Mouse (Mus musculus) gonadal fat pad, adult 2 months (tissue): ENCODE data around the gene Pgpep1. TPM values are rescaled to one million over a fixed set of nuclear protein-coding genes. Genes with fewer than 3 reads are reported as not detected.

Source experiments
- DNase-seq: peaks from one replicate; pipeline ENCODE4 v3.0.0-alpha.2; 2012; ENCODE audit warnings: low read depth
- polyA plus RNA-seq: library from polyadenylated mRNA; depleted of rRNA; stranded (reverse); fragments of >200 nt; gene quantifications from 2 replicates; pipeline ENCODE4 v1.2.3, GENCODE M21; 2012

Pgpep1 gene
- polyA plus RNA-seq, 1 experiment: 69.8 TPM

DNA sequence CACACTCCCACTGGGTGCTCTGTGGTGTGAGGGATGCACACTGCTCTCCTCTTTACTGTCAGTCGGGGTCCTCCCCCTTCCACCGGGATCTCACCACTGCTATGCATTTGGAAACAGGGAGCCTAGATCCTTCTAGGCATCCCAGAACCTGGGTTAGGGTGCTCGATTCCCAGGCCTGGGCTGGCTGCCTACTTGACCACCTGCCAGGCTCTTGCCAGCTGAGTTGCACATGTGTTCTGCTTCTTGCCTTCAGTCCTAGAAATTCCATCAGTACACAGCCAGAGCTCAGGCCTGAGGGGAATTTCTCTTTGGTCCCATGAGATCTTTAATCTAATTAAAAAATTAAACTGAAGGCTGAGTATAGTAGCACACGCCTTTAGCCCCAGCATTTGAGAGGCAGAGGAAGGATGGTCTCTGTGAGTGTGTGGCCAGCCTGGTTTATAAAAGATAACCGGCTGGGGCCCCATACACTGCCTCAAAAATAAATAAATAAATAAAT, 29.8 kb upstream of the Pgpep1 start:
- no peak for DNase-seq

DNA sequence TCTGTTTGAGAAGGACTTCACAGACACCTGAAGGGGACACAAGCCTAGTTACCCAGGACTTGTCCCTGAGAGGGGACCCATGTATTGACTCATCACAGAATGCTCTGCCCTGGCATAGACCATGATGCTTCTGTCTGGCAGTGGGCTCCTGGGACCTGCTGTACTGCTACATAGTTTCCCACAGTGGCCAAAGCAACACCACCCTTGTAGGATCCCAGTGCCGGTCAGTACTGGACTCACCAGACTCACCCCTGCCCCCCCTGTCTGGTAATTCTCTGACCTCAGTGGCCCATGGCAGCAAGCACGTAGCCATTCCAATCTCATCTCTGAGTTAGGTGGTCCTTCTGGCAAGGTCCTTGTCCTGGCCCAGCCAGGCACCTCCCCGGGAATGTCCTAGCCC, 27.9 kb upstream of the Pgpep1 start:
- no peak for DNase-seq

DNA sequence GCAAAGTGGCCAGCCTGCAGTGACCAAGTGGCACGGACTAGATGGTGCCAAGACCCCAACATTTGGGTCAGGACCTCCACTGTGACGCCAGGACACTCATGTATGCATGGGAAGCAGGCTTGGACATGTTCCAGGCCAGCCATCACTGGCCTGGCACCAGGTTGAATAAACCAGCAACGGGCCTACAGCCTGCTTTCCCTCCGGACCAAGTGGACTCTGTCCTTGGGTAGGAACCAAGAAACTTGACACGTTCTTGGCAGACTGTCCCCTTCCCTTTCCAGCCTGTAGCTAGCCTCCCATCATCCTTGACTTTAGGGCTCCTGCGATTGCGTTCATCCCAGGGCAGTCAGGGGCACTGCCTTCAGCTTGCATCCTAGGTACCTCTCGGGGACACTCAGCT, 27.4 kb upstream of the Pgpep1 start:
- no peak for DNase-seq

DNA sequence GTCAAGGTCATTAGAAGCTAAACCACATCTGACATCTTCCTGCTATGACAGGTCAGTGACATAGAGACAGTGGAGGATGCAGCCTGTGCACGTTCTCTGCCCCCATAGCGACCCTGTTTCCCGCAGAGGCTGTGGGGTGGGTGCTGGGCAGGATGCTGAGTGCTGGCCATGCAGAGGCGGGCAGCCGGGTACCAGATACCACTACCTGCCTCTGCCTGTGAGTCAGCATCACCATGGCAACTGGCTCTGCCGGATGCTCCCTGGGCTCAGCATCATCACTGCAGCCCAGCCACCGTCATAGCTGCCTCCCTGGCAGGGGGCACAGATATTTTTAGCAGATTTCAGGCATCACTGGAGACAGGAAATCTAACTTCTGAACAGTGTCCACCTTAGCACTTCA, 24.1 kb upstream of the Pgpep1 start:
- no peak for DNase-seq

DNA sequence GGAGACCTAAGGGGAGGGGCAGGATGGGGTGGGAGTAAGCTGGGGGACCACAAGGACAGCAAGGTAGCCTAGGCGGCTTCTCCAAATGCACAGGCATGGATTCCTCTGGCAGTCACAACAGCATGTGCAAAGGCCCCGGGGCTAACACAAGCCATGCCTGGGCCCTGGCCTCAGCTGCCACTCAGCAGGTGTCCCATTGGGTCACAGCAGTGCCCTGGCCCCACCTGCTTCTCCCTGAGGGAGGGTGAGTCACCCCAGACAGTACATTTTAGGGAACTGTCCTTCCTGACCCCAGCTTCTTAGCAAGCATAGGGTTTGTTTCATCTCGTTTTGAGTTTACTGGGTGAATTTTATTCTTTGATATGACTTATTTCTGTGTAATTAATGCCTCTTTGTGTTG, 22.5 kb upstream of the Pgpep1 start:
- no peak for DNase-seq

DNA sequence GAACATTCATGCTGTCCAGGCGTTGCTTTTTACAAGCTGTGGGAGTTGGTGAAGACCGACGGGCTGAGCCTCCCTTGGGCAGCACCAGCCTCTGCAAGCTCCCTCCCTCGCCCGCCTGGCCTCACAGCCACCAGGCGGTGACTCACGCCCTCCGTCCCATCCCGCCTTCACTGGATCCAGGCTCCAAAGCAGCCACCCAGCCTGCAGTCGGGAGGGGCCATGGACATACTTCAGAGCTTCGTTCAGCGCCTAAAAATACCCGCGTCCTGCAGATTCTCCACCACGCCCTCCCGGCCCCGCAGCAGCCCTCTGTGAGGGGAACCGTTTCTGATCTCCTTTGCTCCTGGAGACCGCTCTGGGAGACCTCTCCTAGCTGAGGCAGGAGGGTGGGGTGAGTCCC, 22.0 kb upstream of the Pgpep1 start:
- DNase-seq: no peak

DNA sequence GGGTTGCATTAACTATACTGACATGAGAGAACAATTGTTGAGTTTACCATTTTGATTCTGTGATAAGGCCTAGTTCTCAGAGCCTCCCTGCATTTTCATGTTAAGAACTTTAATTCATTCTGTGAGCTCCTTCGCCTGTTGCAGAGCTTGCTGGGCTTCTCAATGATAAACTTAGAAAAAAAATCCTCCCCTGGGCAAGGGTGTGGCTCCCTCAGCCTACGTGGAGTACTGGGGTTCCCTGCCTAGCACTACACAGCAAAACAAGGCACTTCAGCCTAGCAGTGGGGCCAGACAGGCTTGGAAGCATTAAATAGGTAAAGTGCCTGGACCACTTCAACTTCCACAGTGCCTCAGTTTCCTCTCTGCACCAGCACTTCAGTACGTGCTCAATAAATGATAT, 21.2 kb upstream of the Pgpep1 start:
- DNase-seq: no peak

DNA sequence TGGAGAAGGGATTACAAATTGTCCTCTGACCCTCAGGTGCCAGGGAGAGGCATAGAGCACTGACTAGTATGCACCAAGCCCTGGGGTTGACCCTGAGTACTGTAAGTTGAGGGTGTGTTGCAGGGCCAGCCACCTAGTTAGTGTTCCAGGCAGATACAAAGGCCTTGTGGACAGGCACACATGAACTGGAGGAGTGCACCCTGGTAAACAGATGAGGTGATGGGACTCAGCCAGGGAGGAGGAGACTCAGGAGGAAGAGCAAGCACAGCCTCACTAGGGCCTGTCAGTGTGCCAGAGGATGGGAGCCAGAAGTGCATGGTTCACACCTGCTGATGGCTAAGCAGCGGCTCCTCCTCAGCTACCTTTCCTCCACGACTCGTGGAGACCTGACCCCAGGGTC, 19.9 kb upstream of the Pgpep1 start:
- DNase-seq: no peak

DNA sequence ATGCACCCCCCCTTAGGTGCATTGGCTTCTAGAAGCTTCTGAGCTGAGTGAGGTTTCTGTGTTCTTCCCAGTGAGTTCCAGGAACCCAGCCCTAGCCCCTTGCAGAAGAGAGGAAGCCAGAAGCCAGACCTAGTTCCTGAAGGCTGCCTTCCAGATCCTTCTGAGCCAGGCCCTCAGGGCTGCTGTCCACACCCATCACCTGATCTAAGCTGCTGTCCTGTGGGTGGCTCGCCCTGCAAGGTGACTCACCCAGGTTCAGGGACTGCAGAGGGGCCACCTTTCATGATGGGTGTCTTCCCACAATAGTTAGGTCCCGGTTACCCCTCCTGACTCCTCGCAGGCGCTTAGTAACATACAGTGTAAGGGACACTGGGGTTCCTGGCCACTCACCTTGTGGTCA, 19.2 kb upstream of the Pgpep1 start:
- no peak for DNase-seq

DNA sequence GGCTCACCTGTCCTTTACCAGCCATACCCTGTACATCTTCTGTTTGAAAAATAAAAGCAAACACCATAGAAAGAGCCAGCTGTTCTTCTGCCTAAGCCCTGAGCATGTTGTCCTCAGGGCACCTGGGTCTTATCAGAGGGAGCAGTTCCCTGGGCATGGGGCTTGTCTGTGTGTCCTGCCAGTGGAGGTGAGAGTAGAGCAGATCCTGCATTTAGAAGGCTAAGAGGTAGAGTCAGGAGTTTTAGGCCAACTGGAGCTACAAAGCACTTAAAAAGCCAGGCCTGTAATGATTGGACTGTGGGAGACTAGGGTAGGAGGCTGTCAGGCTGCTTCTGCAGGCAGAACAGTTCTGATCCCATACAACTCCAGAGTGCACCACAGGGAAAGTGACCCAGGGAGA, 18.5 kb upstream of the Pgpep1 start:
- DNase-seq: no peak

DNA sequence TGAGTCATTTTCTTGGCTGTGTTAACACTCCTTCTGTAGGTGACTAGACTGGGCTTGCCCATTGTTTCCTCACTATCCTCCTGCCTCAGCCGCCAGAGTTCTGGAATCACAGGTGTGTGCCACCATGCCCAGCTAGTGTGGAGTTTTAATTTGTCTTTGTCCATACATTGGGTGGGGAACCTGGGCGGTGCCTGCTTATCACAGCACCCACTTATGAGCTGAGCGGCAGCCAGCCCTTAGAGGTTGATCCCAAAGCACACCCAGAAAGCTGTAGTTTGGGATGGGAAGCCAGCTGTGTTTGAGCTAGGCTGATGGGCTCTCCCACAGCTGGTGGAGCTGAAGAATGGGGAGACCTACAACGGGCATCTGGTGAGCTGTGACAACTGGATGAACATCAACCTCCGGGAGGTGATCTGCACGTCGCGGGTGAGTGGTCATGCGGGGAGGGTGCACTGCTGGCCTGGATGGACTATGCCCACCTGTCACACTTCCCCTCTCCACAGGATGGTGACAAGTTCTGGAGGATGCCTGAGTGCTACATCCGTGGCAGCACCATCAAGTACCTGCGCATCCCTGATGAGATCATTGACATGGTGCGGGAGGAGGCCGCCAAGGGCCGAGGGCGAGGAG, 17.4 kb upstream of the Pgpep1 start:
- no peak for DNase-seq

DNA sequence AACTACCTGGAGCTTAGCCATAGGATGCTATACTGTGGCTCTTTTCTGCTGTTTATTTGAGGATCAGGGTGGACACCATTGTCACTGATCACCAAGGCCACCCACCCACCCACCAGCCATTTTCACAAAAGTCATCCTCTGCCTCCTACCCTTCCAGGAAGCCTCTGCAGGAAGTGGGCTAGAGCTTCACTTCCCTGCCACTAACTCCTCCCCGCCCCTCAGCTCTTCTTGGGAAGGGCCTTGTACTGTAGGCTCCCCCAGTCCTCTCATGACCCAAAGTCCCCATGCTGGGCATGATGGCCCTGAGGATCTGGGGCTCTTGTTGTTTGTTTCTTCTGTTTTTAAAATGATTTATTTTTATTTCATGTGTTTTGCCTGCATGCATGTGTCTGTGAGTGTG, 15.1 kb upstream of the Pgpep1 start:
- no peak for DNase-seq

DNA sequence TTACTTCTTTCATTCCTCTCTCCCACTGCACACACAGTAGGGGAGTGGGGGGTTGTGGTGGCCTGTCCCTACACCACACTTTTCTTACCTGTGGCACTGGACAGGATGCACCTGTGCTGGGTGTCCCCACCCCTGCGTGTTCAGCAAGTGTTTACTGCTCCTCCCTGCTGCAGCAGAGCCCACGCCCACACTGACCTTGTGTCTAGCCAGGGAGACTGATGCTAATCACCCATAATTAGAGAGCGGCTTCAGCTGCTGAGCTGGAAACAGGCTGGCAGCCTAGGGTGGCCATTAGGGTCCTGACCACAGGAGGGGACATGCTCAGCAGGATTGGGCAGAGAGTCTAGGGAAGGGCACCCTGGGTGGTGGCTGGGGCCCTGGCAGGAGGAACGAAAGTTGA, 14.5 kb upstream of the Pgpep1 start:
- no peak for DNase-seq

DNA sequence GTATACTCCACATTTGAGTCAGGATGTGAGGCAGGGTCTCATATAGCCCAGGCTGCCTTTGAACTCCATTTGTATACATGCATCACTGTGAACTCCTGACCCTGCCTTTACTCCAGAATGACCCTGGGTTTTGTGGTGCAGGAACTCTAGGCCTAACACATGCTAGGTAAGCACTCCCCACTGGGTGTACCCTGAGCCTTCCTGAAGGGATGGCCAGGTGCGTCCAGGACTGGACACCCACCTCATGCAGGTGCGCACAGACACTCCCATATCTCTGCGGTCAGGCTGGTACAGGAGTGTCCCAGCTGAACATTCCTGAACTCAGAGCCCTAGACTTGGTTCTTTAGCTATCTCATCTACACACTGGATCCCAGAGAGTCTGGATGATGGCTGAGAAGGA, 13.9 kb upstream of the Pgpep1 start:
- DNase-seq: no peak

DNA sequence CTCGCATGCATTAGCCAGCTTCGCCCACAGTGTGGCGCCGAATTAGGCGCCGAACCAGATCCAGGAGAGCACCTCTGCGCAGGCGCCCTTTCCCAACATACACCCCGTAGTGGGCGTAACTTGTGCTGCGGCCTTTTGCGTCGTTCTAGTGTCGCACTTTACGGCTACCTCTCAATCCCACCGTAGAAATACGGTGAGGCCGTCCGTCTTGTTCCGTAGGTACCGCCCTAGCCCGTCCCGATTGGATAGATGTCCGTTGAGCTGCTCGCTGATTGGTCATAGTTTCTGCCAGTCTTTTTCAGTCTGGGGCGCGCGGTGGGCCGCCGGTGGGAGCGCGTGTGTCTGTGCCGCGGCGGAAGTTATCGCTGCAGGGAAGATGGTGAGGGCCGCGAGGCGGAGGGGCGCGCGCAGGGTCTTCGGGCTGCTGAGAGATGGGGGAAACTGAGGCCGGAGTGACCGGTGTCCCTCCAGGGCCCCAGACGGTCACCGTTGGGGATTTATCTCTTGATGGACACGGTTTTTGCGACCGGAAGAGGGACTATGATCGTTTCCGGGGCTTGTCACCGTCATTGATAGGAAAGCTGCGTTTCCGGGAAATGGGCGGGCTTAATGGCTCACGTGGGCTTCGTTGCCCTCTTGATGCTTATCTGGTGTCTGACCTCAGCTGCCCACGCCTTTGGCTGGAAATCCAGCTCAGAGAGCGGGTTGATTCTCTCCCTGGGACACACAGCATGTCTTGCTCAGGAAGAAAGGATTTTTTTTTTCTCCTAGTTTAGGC, 13.1 kb upstream of the Pgpep1 start, which contains the start of gene Lsm4:
TSS of gene Lsm4 (plus strand) at position 170 of the 778 bp plus-strand sequence.
- DNase-seq: peak; percentile 86

DNA sequence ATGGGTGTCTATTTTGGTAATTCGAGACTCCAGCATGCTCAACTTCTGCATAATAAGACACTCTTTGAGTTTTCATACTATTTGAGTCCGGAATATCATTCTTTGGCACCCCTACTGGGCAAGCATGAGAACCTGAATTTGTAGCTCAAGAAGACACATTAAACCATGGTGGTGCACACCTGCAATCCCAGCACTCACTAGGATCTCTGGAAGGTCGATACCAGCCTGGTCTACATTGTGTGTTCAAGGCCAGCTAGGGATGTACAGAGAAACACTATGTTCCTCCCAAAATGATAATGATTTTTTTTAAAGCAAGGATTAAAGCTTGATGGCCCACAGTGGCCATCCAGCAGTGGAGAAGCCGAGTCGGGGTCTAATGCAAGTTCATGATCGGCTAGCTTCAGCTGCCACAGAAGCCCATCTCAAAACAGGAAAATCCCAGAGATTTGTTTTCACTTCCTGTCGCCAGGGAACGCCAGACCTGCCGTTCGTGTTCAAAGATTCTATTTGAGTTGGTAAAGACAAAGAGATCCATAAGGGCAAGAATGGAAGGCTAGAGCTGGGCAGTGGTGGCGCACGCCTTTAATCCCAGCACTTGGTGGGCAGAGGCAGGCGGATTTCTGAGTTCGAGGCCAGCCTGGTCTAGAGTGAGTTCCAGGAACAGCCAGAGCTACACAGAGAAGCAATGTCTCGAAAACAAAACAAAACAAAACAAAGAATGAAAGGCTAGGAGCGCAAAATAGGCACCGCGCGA, 12.3 kb upstream of the Pgpep1 start:
- no peak for DNase-seq

DNA sequence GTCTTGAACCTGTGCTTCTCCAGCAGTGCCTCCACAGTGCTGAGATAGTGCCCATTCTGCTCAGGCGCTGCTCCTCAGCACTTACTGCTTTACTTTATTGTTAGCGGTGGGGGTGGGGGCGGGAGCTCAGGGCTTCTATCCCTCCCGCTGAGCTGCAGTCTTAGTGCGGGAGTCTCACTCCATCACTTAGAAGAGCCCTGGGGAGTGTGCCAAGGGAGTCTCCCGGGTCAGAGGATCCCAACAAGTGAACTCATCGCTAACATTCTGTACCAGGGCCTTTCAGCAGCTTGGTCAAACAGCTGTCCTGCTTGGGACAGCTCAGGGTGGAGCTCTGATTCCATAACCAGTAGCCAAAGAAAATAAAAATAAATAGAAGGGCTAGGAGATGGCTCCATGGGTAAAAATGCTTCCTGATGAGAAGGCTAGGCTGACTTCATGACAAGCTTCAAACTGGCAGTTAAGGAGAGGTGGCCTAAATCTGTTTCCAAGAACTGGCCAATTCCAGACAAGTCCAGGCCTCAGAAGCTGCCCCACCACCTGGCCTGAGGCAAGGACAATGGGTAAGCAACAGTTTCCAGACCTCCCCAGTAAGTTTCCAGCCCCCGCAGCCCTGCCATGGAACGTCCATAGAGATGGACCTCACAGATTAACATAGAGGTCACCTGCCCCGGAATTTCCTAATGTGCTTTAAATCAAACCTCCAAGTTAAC, 11.6 kb upstream of the Pgpep1 start:
- no peak for DNase-seq

DNA sequence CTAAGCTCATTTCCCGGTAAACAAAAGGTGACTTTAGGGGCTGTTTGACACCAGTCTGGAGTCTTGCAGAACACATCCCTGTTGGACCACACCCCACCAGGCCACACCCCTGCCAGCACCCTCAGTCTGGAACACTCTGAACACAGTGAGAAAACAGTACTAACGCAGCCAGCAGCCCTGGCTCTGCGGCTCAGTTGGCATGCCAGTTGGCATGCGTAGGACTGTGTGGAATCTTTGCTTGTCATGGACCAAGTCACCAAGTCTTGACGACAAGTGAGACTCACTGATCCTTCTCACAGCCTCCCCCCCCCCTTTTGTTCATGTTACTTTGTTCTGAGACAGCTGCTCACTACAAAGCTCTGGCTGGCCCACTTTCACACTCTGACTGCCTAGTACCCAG, 6.9 kb upstream of the Pgpep1 start:
- no peak for DNase-seq

DNA sequence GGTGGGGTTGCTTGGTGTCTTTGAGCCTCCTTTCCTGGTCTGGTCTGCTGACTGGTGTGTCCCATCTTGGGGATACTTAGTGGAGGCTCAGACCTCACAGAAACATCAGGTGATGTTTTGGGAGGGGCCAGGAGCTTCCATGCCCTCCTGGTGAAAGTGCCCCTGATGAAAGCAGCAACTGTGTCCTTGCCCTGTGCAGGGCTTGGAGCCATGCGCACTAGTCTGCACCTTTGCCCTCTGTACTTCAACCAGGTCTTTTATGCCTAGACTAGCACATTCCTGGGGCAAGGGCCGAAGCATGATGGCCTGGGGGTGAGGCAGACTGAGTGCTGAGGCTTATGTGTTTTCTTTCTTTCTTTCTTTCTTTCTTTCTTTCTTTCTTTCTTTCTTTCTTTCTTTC, 5.4 kb upstream of the Pgpep1 start:
- DNase-seq: no peak

DNA sequence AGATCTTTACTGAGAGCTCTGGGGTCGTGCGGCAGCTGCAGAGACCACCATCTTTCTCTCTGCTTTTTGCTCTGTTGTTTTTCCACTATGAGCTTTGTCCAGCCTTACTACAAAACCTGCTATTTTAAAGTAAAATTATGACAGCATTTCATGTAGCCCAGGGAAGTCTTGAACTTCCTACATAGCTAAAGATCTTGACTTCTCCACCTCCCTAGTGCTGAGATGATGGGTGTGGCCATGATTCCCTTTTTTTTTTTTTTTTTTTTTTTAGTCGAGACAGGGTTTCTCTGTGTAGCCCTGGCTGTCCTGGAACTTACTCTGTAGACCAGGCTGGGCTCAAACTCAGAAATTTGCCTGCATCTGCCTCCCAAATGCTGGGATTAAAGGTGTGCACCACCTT, 4.4 kb upstream of the Pgpep1 start:
- no peak for DNase-seq

DNA sequence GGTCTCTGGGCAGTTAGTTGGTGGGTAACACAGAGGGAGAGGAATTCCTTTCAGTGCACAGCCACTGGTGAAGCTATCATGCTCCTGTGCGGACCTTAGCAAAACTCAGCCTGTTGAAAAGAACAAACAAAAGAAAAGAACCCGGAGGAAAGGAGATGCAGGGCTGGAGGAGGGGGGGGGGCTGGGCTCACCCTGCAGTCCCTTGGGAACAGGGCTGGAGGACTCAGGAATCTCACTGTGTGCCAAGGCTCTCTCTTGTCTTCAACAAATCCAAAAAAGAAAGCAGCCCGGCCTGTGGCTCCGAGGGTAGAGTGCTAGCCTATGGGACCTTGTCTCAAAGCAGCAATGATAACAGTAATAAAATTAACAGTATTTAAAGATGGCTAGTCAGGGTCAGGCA, 3.5 kb upstream of the Pgpep1 start:
- DNase-seq: no peak

DNA sequence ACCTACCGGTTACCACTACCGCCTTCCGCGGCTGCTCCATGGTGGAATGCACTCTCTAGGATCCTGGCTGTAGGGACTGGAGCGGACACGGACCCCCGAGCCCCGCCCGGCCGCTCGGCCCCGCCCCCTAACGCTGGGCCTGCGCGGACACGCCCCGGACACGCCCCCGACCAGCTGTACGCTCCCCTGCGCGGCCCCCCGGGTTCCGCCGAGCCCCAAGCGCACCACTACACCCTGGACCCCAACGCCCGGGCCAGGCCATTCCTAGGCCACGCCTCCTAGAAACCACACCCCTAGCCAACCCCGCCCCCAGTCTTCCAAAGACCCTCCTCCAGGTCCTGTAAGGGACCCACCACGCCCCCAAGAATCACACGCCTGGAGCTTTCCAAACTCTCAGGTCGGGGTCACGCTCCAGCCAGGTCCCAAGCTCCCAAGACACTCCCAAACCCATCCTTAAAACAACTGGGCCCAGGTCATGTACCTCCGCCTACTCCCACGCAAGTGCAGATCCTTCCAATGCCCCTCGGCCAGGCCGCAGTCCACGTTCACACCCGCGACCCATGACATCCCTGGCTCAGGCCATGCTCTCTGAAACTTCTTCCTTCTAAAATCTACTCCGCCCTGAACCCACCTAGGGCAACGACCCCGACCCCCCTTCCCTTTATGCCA, 450 bp downstream of the Pgpep1 start:
- DNase-seq: no peak
